Mouse (Mus musculus) telencephalon, adult 2 months (tissue): ENCODE data around the gene Slc36a1.

Experiments used
- DNase-seq: peaks from one replicate; pipeline ENCODE4 v3.0.0-alpha.2; 2011; ENCODE audit warnings: low read depth, low spot score

The Slc36a1 gene

GRCm38 (mm10) chr11:55274756-55275155, 70.6 kb downstream of the Slc36a1 start:
- no peak for DNase-seq
